Mouse (Mus musculus) common myeloid progenitor, adult 5-6 weeks (primary cell): ENCODE results near the gene Nrtn. TPM values are rescaled to one million over a fixed set of nuclear protein-coding genes. Genes with fewer than 3 reads are reported as not detected.
A peak's percentile ranks its signal among the peaks of the same experiment; 100 is the strongest.

ENCODE experiments used
- ATAC-seq: replicated peaks from 2 replicates; pipeline ENCODE4 v1.8.0; 2016; ENCODE audit warnings: low read depth, mild to moderate bottlenecking, moderate TSS enrichment, inconsistent platforms; ENCODE audit not compliant: poor library complexity, severe bottlenecking
- total RNA-seq: library from RNA; stranded (forward); fragments of 200-1000, 187-1606 nt; gene quantifications from 2 replicates; pipeline ENCODE4 v1.2.3, GENCODE M21; 2017

Nrtn gene
- total RNA-seq, 1 experiment from 2014 or later: not detected

- no peak for ATAC-seq
These were observed 30.2 kb downstream of the Nrtn start for GRCm38 (mm10) chr17:56727029-56727649.

GRCm38 (mm10) chr17:56723419-56724161 is 33.7 kb downstream of the Nrtn start:
- ATAC-seq: no peak

GRCm38 (mm10) chr17:56722441-56722840 is 34.9 kb downstream of the Nrtn start:
- ATAC-seq: no peak

- peak; percentile 64 for ATAC-seq
These were observed 39.8 kb downstream of the Nrtn start, which contains the start of the genes Ndufa11 and Vmac for GRCm38 (mm10) chr17:56717363-56718058. Gene Ndufa11 (plus strand): TSS chr17:56717767. Gene Vmac (minus strand): TSS chr17:56718022.

- ATAC-seq: peak; percentile 86
These were observed 40.5 kb downstream of the Nrtn start for GRCm38 (mm10) chr17:56716655-56717362.

- no peak for ATAC-seq
These were observed 41.2 kb downstream of the Nrtn start for GRCm38 (mm10) chr17:56715914-56716654.

- no peak for ATAC-seq
These were observed 42.0 kb downstream of the Nrtn start for GRCm38 (mm10) chr17:56715360-56715759.

- ATAC-seq: no peak
These were observed 47.6 kb downstream of the Nrtn start for GRCm38 (mm10) chr17:56709708-56710107.

GRCm38 (mm10) chr17:56708692-56709091 is 48.6 kb downstream of the Nrtn start:
- no peak for ATAC-seq

GRCm38 (mm10) chr17:56706515-56706914 is 50.8 kb downstream of the Nrtn start:
- ATAC-seq: no peak

- no peak for ATAC-seq
These were observed 54.3 kb downstream of the Nrtn start for GRCm38 (mm10) chr17:56703038-56703437.

Other genes with a start within 250 kb of the Nrtn start
- gene Znrf4, start 245.1 kb downstream of the Nrtn start, total RNA-seq: not detected in 2 replicates
- gene Gm20219, start 203.1 kb downstream of the Nrtn start, total RNA-seq: not detected in 2 replicates
- 94.8 and 99.4 TPM in 2 replicates for gene Safb2, start 172.9 kb downstream of the Nrtn start, total RNA-seq
- gene Safb, start 172.7 kb downstream of the Nrtn start, total RNA-seq: 75.0 and 81.6 TPM in 2 replicates
- gene 2410015M20Rik, start 147.8 kb downstream of the Nrtn start, total RNA-seq: 61.3 and 113 TPM in 2 replicates
- 2,418 and 2,940 TPM in 2 replicates for gene Rpl36, start 144.1 kb downstream of the Nrtn start, total RNA-seq
- 57.3 and 69.9 TPM in 2 replicates for gene Lonp1, start 130.6 kb downstream of the Nrtn start, total RNA-seq
- gene Catsperd, start 129.4 kb downstream of the Nrtn start, total RNA-seq: not detected in 2 replicates
- 56.2 and 56.7 TPM in 2 replicates for gene Ranbp3, start 84.2 kb downstream of the Nrtn start, total RNA-seq
- 63.1 and 84.2 TPM in 2 replicates for gene Ndufa11, start 39.8 kb downstream of the Nrtn start, total RNA-seq
- gene Vmac, start 39.5 kb downstream of the Nrtn start, total RNA-seq: 6.1 and 11.1 TPM in 2 replicates
- gene Dus3l, start 7.2 kb upstream of the Nrtn start, total RNA-seq: 16.8 and 17.5 TPM in 2 replicates
- 0.15 TPM in 1 of 2 replicates, not detected in the other for gene Prr22, start 12.7 kb upstream of the Nrtn start, total RNA-seq
- gene Rfx2, start 73.5 kb upstream of the Nrtn start, total RNA-seq: 7.6 and 7.7 TPM in 2 replicates
- not detected in 2 replicates for gene Acsbg2, start 116.9 kb upstream of the Nrtn start, total RNA-seq
- gene 1700061G19Rik, start 117.9 kb upstream of the Nrtn start, total RNA-seq: 0.05 TPM in 1 of 2 replicates, not detected in the other
- gene Mllt1, start 177.9 kb upstream of the Nrtn start, total RNA-seq: 22.4 and 23.7 TPM in 2 replicates
- not detected in 2 replicates for gene Acer1, start 224.6 kb upstream of the Nrtn start, total RNA-seq
- gene Clpp, start 232.8 kb upstream of the Nrtn start, total RNA-seq: 73.8 and 96.9 TPM in 2 replicates
- gene Alkbh7, start 239.8 kb upstream of the Nrtn start, total RNA-seq: 16.0 and 30.3 TPM in 2 replicates
- gene Pspn, start 242.5 kb upstream of the Nrtn start, total RNA-seq: not detected in 2 replicates